Mouse (Mus musculus) kidney, adult 2 months (tissue): ENCODE data around the gene Wdr47. TPM values are rescaled to one million over a fixed set of nuclear protein-coding genes. Genes with fewer than 3 reads are reported as not detected.

Experiments
- DNase-seq: peaks from one replicate; pipeline ENCODE4 v3.0.0; 2021
- H3K27ac ChIP-seq: fragments of 200-500 bp; 2 replicates; pipeline ENCODE4 v1.5.1; 2012; ENCODE audit warnings: low read depth, low read length, control low read depth, inconsistent platforms; ENCODE audit not compliant: insufficient read depth
- H3K27me3 ChIP-seq: fragments of 200-500 bp; replicated peaks from 2 replicates; pipeline ENCODE4 v1.6.1; 2012; ENCODE audit warnings: mild to moderate bottlenecking, moderate library complexity, low read length, inconsistent platforms; ENCODE audit not compliant: control insufficient read depth, insufficient read depth
- H3K36me3 ChIP-seq: fragments of 200-500 bp; 2 replicates; pipeline ENCODE4 v1.6.1; 2012; ENCODE audit warnings: mild to moderate bottlenecking, moderate library complexity, low read length, inconsistent platforms; ENCODE audit not compliant: control insufficient read depth, insufficient read depth
- H3K4me1 ChIP-seq: fragments of 200-500 bp; 2 replicates; pipeline ENCODE4 v1.6.1; 2011; ENCODE audit warnings: low read length; ENCODE audit not compliant: control insufficient read depth, insufficient read depth
- H3K4me3 ChIP-seq: fragments of 200-500 bp; 2 replicates; pipeline ENCODE4 v1.5.1; 2011; ENCODE audit warnings: mild to moderate bottlenecking, low read depth, low read length, control low read depth; ENCODE audit not compliant: insufficient read depth
- CTCF ChIP-seq: fragments of 200-500 bp; conservative IDR thresholded peaks from 2 replicates; pipeline ENCODE4 v1.5.1; 2011; ENCODE audit warnings: low read depth, mild to moderate bottlenecking, control low read depth, low read length, moderate library complexity, mixed read lengths; ENCODE audit not compliant: insufficient read depth, insufficient read length
- POLR2A ChIP-seq: fragments of 200-500 bp; IDR thresholded peaks from one replicate; pipeline ENCODE4 v1.6.1; 2011; ENCODE audit warnings: low read depth, low read length, control low read depth
- WGBS: fragments of 180-500 bp; shearing (Covaris S2); methylation state at CpG from one replicate; pipeline ENCODE4 v1.1.7; 2018; 5-methylcytosine and 5-hydroxymethylcytosine counted together
- polyA plus RNA-seq: library from polyadenylated mRNA; depleted of rRNA; stranded (reverse); fragments of >200 nt; gene quantifications from 2 replicates; pipeline ENCODE4 v1.2.3, GENCODE M21; 2012; rRNA removed

Gene Wdr47
- polyA plus RNA-seq = 5.6 TPM in 2 replicates

DNA sequence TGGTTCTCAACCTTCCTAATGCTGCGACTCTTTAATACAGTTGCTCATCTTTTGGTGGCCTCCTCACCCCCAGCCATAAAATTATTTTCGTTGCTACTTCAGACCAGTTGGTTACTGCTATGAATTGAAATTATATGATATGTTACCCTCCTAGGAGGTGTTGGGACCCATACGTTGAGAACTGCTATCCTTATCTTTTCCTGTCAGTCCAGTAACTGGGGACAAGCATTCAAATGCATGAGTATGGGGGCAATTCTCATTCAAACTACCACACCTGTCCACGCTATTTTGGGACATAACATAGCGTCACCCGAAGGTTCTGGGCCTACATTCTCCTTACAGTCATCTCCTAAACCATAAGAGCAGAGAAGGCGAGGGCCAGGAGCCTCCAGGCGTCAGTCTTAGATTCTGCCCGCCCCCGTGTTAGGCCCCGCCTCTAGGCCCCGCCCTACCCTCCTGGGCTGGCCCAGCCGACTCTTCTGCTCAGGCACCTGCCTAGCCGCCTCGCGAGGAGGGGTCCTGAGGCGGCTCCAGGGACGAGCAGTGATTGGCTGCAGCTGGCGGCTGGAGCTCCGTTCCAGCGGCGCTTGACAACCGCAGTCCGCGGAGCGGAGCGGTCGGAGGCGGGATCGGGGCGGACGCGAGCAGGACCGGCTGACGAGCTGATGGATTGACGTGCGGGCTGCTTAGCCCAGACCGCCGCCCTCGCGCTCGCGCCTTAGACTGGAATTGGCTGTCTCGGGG, at the start of gene Wdr47:
TSS of gene Wdr47 (plus strand) at position 494 of the 744 bp plus-strand sequence.
- DNase-seq = peak; percentile 98
- H3K4me3 ChIP-seq = peak within 1 kb of the TSS; percentile 96
- H3K36me3 ChIP-seq = no peaks in the 10 kb centered on the region
- H3K4me1 ChIP-seq = no peaks in the 10 kb centered on the region; the same call in 1 of the 2 replicates
- H3K27ac ChIP-seq = peak within 1 kb of the TSS; percentile 32; the same call in 1 of the 2 replicates
- TF ChIP-seq CTCF (no peak), POLR2A (peak; percentile 49)
- 4% methylated on average over 44 of the region's 44 CpGs for WGBS
- no peaks in the 10 kb centered on the region for H3K27me3 ChIP-seq

DNA sequence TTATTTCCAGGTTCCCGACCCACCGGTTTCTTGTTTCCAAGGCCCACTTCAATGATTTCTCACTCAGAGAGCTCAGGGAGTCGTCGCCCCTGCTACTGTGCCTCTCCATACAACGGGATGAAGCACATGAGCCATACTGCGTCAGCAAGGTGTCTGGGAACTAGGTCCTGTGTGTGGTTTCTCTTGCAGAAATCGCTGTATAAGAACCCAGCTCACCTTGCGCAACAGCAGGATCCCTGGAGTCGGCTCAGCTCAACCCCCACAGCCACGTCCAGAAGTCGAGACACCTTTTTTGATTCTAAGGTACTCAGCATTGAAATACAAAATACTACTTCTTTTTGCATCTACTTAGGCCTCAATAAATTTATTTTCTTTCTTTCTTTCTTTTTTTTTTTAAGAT, 48.8 kb upstream of the Wdr47 start:
- H3K4me3 ChIP-seq = no peak overlapping the region
- TF ChIP-seq POLR2A (no peak), CTCF (no peak)
- WGBS = 79% methylated on average over 11 of the region's 11 CpGs

DNA sequence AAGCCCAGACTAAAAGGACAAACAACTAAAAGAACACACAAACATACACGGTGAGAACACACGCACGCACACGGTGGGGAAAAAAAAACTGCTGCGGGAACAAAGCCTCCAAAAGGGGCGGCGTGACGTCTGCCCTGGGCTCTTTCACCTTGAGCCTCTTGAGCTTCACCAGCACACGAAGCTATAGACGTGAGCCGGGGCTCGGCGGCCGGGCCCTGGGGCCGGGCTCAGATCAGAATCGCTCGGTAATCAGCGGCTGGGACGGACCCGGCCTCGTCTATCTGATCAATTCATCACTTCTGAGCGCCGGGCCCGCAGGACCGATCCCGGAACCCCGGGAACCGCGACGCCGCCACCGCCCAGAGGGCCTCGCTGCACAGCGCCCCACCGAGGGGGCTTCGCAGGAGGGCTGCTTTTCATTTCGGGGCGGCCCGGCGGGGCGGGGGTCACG, 36.9 kb upstream of the Wdr47 start:
- no peaks in the 10 kb centered on the region for H3K4me1 ChIP-seq
- H3K27ac ChIP-seq = peak overlapping the region; percentile 27; the same call in 1 of the 2 replicates
- H3K36me3 ChIP-seq = no peaks in the 10 kb centered on the region; the same call in 1 of the 2 replicates
- H3K4me3 ChIP-seq = peak overlapping the region; percentile 76
- no peaks in the 10 kb centered on the region for H3K27me3 ChIP-seq
- TF ChIP-seq CTCF (no peak), POLR2A (no peak)
- DNase-seq = no peak
- WGBS = 1% methylated on average over 42 of the region's 42 CpGs

More for the DNA sequence above, 48.8 kb upstream of the Wdr47 start:
- no peaks in the 10 kb centered on the region for H3K27me3 ChIP-seq
- H3K4me1 ChIP-seq = no peaks in the 10 kb centered on the region
- no peak for DNase-seq
- H3K36me3 ChIP-seq = no peaks in the 10 kb centered on the region
- H3K27ac ChIP-seq = no peak overlapping the region

DNA sequence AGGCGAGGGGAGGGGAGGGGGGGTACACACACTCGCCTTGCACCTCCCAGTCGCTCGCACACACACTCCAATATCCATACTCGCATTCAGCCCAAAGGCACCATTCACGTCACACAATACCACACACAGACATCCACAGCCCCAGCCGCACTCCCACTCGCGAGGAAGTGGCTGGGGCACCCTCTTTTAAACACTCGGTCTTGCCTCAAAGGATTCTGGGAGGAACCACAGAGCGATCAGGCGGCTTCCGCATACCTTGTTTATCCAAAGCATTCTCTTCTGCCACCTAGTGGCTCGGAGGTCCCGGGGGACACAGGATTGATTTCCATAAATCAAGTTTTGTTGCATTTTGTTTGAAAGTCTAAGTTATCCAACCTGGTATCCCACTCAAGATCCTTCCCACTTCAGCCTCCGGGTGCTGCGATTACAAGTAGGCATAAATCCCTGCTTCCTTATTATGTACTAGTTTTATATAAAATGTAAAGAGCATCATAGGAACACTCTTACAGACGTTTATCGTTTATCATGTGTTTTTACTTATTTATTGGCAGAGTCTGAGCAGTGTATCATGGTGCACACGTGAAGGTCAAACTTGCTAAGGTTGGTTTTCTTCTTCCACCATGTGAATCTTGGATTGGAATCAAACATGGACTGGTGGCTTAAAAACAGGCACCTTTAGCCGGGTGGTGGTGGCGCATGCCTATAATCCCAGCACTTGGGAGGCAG, 36.3 kb upstream of the Wdr47 start:
- Histone ChIP-seq H3K4me3 (peak overlapping the region; percentile 76), H3K27me3 (no peaks in the 10 kb centered on the region), H3K27ac (peak overlapping the region; percentile 27; the same call in 1 of the 2 replicates), H3K4me1 (no peaks in the 10 kb centered on the region), H3K36me3 (no peaks in the 10 kb centered on the region; the same call in 1 of the 2 replicates)
- WGBS = 16% methylated on average over 22 of the region's 22 CpGs
- TF ChIP-seq POLR2A (peak; percentile 100), CTCF (peak; percentile 84)
- peak; percentile 96 for DNase-seq

DNA sequence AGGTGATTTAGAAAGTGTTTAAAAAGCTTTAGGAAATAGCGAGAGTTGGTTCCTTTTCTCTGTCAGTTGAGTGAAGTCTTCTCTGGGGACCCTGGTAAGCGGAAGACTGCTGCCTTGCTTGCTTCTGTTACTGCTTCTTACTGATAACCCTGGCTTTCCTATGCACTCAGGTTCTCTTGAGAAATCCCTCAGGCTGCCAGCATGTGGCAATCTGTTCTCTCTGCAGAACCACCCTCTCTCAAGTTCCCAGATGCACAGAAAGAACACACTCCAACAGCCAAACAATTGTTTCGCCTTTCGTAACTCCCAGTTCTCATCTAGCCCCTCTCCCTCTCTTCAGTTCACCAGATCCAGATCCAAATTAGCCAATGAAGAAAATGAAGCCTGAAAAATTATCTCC, 33.2 kb upstream of the Wdr47 start:
- DNase-seq = no peak
- no peaks in the 10 kb centered on the region for H3K27me3 ChIP-seq
- H3K4me3 ChIP-seq = no peak overlapping the region
- H3K36me3 ChIP-seq = no peaks in the 10 kb centered on the region; the same call in 1 of the 2 replicates
- WGBS = 95% methylated on average over 4 of the region's 4 CpGs
- no peak overlapping the region for H3K27ac ChIP-seq
- TF ChIP-seq CTCF (no peak), POLR2A (no peak)
- H3K4me1 ChIP-seq = no peaks in the 10 kb centered on the region; the same call in 1 of the 2 replicates

DNA sequence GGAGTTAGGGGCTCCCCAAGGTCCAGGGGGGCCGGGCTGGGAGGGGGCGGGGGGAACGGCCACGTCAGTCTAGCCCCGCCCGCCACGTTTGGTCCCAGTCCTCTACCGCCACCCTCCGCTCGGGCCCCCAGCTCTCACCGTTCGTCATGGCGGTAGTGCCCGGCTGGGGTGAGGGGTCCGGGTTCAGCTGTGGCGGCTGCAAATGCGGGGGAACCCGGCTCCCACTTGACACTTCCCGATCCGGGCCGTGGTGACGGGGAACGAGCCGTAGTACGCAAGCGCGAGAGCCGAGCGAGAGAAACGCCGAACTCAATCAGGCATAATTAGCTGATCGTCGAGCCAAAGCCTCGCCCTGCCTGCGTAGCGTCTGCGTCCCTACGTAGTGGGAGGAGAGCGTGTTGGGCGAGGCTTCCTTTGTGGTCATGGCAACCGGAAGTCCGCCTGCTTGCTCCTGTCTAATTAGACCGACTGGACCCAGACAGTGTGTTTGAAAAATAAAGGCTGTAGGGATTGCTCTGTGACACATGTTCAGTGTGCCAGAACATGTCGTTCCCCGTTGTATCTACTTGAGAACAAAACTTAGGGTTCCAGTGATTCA, 28.8 kb upstream of the Wdr47 start, which contains the start of gene Tmem167b:
TSS of gene Tmem167b (minus strand) at position 334 of the 598 bp plus-strand sequence.
- 0 out of 2 replicates have a peak, but pooled peaks have one; percentile 17 for TF ChIP-seq CTCF
- TF ChIP-seq POLR2A = peak; percentile 38
- peak within 1 kb of the TSS; percentile 88 for H3K27ac ChIP-seq
- DNase-seq = peak; percentile 99
- no peaks in the 10 kb centered on the region for H3K27me3 ChIP-seq
- H3K36me3 ChIP-seq = no peaks in the 10 kb centered on the region; the same call in 1 of the 2 replicates
- H3K4me3 ChIP-seq = peak within 1 kb of the TSS; percentile 91
- under 1% methylated on average over 45 of the region's 45 CpGs for WGBS
- H3K4me1 ChIP-seq = peaks cover 2% of the 10 kb centered on the region; the same call in 1 of the 2 replicates
